Mouse (Mus musculus) neutrophil, adult 5-6 weeks (primary cell): ENCODE results near the gene Syp. TPM values are rescaled to one million over a fixed set of nuclear protein-coding genes. Genes with fewer than 3 reads are reported as not detected.

Experiments
- ATAC-seq: fragments of 151-379, 151-347 bp; 2 replicates; pipeline ENCODE4 v1.8.0; 2017; ENCODE audit warnings: mild to moderate bottlenecking, moderate TSS enrichment; ENCODE audit not compliant: insufficient number of reproducible peaks, poor library complexity, low FRiP score, severe bottlenecking; ENCODE audit errors: extremely low read depth
- total RNA-seq: library from RNA; stranded (forward); fragments of 200-1000 nt; gene quantifications from 2 replicates; pipeline ENCODE4 v1.2.3, GENCODE M21; 2017

Syp gene
- total RNA-seq = 0.93 and 1.8 TPM in 2 replicates

DNA sequence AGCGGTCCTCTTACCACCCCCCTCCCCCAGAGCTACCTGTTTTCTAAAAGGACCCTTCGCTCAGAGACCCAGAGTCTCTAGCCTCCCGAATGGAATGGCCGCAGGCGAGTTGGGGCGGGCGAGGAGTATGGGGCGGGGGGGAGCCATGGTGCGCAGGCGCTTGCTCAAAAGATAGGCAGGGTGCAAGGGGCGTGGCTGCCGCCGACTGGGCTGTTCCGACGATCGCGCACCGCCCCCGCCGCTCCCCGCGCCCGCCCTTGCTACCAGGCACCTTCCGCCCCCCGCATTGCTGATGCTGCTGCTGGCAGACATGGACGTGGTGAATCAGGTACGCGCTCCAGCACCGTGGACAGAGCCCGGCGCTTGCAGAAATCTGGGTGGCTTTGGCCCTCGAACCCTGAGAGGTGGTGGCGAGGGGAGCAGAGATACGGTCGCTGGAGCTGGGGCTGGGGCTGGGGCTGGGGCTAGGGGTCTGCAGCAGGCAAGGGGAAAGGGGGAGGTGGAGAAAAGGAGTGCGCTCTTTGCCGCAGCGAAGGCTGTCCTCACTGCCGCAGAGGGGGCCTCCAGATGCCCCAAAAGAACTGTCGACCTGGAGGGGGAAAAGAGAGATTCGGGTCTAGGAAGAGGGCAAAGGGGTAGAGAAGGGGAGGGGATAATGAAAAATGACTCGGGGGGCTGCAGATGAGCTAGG is at the start of gene Syp:
TSS of gene Syp (plus strand) at position 71 of the 691 bp plus-strand sequence.
- peak; percentile 79 for ATAC-seq

DNA sequence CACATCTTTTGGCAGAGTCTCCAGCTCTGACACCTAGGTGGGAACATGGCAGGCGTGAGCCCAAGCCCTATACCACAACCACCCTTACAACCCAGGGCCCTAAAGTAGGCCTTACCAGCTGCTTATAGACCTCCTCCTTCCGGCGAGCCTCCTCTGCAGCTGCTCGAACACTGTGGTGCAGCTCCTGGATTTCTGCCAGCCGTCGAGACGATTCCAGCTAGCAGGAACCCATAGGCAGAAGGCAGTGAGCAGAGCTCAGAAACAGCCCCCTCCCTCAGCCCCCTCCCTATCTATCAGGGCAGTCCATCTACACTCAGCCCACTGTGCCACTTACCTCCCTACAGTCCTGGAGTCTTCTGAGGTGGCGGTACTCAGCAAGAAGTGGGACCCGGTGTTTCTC is 42.9 kb upstream of the Syp start:
- no peak for ATAC-seq

DNA sequence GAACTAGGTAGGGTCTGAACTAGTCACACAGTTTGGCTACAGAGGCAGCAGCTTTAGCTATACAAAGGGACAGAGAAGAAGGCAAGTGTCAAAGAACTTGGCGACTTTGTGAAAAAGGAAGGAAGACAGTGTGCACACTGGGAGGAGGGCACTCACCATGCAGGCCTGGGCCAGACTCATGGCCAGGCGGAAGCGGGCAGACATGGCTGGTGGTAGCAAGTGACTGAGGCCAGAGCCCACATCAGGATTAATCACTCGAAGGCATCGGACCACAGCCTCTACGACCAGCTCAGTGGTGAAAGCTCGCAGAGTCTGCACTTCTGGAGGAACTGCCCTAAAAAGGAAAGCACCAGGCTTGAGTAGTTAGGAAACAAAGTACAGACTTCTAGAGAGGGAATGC is 34.3 kb upstream of the Syp start:
- ATAC-seq = no peak

DNA sequence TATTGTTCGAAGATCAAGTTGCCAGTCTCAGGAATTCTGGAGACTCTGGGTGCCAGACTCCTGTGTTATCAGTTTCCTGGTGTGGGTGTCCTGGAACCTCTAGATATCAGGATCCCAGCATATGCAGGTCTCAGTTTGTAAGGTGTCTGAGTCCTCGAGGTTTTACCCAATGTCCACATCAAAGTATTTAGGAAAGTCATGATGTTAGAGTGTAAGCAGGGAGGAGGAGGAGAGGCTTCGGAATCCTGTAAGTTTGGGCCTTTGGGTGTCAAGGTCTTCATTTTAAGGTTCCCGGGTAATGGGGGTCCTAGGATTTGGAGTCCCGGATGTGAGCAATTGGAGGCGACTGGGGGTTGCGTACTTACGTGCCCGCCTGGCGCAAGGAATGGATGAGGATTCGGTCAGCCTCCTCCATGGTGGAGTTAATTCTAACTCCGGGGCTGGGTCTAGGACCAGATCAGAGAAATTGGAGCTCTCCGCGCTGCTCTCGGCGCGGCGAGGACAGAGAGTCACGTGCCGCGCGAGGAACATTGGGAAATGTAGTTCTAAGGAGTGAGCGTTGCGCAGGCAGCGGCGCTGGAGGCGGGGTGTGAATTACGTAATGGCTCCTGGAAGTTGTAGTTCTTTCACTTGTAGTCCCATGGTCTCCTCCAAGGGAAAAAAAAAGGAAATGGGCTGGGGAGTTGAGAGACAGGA is 33.2 kb upstream of the Syp start, which contains the start of gene Ccdc22:
TSS of gene Ccdc22 (minus strand) at position 639 of the 696 bp plus-strand sequence.
- ATAC-seq = peak; percentile 98

DNA sequence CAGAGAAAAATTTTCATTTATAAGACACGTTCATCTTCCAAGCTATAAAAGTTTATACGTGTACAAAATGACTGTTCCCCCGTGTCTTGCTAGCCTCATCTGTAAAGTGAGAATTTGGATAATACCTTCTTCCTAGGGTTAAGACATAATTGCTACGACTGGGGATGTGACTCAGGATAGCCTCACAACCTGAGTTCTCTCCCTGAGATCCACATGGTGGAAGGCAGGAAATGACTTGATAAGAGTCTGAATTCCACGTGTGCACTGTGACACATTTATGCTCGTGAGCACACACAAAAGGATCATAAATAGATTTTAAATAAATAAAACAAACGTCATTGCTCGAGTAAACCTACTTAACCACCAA is 32.7 kb upstream of the Syp start:
- no peak for ATAC-seq

DNA sequence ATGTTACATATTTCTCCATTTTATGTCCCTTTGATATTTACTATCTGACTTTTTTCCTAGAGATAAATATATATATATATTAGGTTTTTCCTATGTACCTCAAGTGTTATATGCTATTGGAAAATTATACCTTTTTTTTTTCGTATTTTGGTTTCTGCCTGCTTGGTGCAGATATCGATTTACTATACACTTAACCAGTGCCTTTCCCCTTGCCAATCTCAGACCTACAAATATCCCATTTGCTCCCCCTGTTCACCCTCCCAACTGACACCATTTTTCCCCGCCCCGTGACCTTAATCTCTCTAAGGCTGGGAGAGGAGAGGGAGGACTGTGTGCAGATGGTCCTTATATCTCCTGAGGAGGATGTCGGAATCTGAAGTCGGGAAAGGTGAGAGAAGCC is 31.5 kb upstream of the Syp start, which contains the start of gene Cacna1f:
TSS of gene Cacna1f (plus strand) at position 301 of the 400 bp plus-strand sequence.
- ATAC-seq = no peak

DNA sequence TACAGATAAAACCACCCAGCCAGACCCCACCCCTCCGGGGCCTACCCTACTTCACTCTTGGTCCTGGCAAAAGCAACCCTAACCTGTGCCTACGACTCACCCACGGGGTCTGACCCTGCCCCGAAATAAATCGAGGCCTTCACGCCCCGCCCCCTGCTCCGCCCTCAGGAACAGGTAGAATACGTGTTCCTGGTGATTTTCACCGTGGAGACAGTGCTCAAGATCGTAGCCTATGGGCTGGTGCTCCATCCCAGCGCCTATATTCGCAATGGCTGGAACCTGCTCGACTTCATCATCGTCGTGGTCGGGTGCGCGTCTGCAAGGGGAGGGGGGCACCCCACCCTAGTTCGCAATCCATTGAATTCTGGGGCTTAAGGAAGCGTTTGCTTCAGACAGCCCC is 28.2 kb upstream of the Syp start:
- ATAC-seq = no peak

DNA sequence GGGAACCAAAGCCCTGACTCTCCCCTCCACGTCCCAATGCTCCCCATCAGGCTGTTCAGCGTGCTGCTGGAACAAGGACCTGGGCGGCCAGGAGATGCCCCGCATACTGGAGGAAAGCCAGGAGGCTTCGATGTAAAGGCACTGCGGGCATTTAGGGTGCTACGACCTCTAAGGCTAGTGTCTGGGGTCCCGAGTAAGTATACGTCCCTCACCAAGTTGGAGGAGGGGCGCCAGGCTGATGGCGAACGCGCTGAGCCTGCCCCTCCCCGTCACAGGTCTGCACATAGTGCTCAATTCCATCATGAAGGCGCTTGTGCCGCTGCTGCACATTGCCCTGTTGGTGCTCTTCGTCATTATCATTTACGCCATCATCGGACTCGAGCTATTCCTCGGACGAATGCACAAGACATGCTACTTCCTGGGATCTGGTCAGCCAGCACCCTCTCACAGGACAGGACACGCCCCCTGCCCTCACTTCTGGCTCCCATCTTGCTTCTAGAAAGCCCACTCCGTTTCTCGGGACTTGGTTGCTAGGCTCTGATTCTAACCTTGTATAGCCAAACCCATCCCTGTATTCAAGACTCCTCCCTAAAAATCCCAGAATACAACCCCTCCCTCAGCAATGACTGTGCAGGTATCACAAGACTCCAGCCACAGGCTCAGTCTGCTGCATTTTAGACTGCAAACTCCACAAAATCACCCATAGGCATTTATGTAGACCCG is 27.6 kb upstream of the Syp start:
- no peak for ATAC-seq

DNA sequence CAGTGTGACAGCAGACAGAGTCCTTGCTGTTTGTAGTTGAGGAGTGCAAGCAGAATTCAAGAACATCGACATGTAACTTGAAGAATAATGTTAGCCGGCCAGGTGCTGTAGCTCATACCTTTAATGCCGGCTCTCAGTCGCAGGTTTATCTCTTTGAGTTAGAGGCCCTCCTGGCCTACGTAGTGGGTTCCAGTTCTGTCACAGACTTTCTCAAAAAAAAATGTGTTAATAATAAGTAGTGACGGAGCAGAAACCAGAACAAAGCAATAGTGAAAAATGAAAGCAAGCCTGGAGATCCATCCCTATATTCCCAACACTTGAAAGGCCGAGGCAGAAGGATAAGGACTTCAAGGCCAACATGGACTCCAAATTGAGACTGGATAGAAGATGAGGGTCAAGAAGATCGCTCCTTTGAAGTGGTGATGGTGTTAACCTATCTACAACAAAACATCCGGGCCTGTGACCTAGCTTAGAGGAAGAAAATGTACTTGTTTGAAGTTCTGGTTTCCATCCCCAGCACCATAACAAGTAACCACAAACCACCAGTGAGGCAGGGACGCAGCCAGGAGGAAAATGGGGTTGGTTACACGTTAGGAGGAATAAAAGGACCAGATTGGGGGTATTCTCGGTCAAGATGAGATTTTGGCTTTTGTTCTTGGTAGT is 20.3 kb upstream of the Syp start:
- ATAC-seq = no peak

DNA sequence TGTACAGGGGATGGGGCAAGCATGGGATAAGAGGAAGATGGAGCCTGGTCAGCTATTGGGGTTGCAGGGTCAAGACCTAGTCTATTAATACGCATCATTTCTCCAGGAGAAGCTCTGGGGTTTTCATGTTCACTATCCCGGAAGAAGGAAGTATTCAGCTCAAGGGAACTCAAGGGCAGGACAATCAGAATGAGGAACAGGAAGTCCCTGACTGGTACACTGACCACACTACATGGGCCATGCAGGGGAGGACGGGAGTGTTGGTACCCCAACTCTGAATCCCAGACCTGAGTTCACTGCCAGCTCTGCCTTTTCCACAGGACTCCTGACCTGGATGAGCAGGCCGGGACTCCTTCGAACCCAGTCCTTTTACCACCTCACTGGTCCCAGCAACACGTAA is 5.7 kb upstream of the Syp start:
- 0 out of 2 replicates have a peak, but pooled peaks have one; percentile 23 for ATAC-seq

DNA sequence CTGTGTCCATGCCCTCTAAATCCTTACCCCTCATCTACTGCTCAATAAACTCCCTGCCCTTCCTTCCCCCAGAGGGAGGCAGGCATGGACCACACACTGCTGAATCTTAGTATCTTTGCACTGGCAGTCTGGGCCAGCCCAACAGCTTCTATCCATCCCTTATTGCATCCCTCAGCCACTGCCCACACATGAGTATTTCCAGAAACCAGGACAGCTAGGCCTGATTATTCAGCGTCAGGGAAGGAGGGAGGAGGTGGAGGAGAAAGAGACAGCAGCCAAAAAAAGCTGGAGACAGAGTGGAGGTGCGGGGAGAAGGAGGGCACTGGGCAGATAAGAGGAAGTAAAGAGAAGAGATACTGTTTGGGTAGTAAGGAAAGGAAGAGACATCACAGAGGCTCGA is 3.2 kb upstream of the Syp start:
- ATAC-seq = no peak

DNA sequence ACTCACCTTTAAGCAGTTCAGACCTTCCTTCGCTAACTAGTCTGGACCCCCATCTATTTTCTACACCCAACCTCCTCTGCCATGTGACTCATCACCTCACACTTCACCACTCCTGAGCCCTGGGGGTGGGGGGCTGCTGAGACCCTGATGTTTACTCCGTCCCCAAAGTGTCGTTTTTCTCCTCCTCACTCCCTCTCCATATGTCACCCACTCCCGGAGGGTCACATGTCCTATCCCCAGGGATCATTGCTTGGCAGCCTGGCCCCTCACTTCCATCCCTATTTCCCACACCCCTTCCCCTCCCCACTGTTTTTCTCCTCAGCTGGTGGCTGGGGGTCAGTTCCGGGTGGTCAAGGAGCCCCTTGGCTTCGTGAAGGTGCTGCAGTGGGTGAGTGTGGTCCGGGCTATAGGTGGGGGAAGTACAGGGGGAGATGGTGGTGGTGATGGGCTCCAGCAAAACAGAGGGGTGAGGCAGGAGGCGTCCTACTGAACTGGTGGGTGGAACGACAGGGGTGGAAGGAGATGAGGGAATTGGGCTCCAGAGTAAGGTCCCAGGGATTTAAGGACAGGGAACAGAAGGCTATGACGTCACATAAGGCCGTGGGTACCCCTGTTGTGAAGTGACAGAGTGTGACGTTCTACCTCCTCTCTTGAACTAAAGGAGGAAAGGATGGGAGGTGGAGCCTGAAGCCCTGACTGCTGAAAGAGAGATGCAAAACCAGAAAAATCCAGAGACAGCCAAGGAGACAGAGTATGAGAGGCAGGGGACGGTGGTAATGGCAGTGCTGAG is 1.5 kb downstream of the Syp start:
- ATAC-seq = no peak

DNA sequence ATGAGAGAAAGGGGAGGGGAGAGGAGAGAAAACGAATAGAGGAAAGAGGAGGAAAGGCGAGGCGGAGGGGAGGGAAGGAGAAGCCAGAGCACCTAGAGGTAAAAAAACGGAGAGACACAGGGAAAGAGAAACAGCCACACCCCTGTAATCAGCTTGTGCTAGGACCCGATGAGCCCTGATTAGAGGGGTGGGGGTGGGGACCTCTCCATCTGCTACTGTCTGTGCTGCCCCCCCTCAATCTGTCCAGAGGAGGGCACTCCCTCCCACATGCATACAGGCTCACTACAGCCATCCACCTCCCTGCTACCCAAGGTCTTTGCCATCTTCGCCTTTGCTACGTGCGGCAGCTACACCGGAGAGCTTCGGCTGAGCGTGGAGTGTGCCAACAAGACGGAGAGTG is 2.5 kb downstream of the Syp start:
- no peak for ATAC-seq

DNA sequence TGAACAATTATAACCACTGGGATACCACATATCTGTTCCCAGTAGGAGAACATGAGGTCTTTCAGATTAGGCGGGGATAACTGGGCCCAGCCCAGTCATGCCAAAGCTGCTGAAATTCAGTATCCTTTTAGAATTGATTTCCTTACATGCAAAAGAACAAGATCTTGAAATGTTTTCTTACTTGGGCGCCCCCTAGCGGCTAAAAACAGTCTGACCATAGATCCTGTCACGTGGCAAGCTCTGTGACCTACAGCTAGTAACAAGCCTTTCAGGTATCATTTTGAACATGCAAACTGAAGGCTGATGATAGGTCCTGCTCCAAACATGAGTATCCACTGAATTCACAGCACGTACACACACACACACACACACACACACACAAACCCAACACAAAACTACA is 7.1 kb downstream of the Syp start:
- ATAC-seq = peak; percentile 21; the same call in 1 of the 2 replicates

DNA sequence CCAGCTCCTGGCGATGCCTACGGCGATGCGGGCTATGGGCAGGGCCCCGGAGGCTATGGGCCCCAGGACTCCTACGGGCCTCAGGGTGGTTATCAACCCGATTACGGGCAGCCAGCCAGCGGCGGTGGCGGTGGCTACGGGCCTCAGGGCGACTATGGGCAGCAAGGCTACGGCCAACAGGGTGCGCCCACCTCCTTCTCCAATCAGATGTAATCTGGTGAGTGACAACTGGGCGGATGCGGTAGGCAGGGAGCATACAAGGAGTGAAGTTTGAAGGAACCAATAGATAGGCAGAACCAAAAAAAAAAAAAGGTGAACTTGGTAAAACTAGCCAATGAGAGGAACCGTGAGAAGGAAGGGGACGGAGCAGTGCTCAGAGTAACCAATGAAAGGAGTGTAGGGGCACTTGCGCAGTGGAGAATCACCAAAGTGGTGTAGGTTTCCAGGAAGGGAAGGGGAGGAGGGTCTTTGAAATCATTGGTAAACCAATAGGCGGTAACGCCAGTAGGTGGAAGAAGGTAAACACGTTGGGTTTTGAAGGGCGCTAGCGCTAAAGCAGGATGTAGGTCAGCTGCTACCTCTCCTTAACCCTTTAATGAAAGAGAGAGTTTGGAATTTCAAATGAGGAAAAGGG is 10.5 kb downstream of the Syp start:
- peak; percentile 92 for ATAC-seq

DNA sequence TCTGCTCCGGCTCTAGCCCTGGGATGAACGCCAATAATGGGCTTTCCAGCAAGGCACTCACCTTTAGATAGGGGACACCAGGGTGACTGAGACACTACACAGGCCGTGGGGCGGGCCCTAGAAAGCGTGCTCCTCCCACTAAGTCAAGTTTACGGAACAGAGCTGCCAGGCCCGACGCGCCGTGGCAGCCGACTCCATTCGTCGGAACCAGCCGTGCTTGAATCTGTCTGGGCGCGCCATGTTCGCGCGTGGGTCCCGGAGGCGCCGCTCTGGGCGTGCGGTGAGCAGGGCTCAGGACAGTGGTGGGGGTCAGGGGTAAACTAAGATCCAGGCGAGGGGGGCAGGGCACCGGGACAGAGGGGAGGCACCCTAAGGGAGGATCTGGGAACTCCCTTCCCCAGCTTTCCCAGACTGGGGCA is 19.0 kb downstream of the Syp start, which contains the start of gene Prickle3:
TSS of gene Prickle3 (plus strand) at position 40 of the 419 bp plus-strand sequence.
- peak; percentile 97 for ATAC-seq

DNA sequence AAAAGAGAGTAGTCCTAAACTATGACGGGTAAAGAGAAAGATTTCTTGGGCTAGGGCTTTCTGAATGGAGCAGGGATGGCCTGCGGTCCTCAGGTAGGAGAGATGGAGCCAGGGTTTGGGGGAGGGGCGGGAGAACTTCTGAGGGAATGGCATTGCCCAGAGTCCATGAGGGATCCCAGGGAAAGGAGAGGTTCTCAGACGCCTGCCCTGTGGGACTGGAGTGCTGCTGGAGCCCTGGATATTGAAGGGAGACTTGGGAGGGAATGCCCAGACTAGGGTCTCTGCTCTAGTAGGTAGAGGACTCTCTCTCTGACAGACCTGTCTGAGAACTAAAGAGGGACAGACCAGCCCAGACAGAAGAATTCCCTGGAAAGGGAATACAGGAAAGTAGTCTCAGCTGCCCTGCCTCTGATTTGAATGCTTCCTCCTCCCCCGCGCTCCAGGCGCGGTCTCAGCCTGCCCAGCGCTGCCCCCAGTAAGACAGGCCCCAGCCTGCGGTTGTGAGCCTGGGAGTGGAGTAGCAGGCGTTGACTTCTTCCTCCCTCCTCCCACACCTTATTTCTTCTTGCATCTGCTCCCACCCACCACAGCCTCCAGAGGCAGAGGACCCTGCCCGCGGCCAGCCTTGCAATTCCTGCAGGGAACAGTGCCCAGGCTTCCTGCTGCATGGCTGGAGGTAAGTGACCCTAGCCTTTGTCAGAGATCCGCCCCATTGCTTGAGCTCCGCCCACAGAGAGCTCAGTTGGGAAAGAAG is 19.9 kb downstream of the Syp start:
- no peak for ATAC-seq
